Mouse (Mus musculus) kidney, adult 9 months (tissue): ENCODE measurements around the gene Wdr46.
"Not testable (repeated sequence)": the region's sequence is repeated elsewhere in the genome, so short reads cannot be mapped to it uniquely, and the experiment has no call there.

ENCODE experiments used
- DNase-seq: peaks from one replicate; pipeline ENCODE4 v3.0.0; 2022

Wdr46 gene

DNA sequence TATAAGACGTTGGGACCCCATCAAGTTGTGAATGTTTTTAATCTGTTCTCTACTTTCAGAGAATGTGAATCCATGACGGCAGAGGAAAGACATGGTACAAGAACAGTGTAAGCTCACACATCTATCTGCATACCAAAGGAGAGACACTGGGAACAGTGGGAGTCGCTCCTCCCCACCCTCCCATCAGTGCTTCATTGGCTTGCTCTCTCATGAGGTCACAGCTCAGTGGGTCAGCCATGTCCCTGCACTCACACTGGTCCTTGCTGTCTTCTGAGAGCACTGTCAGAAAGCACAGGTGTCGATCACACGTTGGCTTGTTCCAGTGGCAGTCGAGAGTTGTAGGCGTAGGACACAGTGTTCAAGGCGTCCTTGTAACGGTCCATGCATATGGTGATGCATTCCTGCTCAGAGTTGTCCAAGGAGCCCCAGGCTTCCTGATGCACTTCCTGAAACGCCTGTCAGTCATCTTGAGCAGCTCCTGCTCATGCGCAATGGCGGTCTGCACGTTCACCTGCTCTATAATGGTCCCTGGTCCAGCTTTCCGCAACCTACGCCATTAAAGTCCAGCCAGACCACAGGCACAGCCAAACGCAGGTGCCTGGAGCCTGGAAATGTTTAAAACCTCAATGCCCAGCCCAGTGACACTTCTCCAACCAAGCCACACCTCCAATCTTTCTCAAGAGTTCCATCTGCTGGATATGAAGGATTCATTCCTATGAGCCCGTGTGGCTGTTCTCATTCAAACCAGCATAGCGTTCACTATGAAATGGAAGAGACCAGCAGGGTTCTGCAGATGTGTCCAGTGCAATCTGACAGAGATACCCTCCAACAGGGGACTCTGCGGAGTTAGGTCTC lies 39.9 kb downstream of the Wdr46 start:
- no peak for DNase-seq

DNA sequence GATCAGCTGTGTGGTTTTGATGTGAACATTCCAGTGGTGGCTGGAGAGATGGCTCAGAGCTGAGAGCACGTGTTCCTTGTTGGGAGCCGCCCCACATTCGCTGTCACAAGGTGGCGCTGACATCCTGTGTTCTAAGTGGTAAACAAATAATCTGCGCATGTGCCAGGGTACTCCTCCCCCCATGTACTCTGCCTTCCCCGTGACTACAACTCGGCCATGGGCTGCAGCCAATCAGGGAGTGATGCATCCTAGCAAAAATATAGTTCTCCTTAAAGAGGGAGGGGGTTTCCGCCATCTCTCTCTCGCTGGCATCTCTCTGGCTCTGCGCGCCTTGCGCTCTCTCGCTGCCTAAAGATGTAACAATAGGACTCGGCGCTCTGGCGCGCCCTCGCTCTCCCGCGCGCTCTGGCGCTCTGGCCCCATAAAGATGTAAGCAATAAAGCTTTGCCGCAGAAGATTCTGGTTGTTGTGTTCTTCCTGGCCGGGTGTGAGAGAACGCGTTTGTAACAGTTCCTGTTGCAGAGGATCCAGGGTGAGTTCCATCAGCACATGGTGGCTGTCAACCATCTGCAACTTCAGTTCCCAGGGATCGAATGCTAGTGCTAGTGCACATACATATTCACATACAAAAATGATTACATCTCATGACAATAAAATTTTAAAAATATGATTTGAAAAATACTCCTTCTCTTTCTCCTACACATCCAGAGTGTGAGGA lies 40.9 kb downstream of the Wdr46 start:
- DNase-seq: peak; percentile 97

DNA sequence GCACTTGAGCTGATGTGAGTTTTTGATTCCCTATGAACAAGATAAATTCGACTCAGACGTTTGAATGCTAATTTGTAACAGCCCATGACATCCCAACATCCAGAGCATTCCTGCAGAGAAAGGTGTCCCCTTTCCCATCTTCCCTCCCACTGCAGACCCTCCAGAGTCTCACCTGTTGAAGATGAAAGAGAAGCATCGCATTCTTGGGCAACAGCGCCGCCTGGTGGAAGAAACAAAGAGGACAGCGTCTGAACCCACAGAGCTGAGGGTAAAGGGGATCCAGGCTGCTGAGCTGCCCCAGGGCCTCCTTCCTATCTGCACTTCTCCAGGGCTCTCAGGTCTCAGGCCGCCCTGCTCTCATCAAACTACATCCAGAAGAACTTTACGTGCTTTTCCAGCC lies 41.7 kb downstream of the Wdr46 start:
- DNase-seq: peak; percentile 72

DNA sequence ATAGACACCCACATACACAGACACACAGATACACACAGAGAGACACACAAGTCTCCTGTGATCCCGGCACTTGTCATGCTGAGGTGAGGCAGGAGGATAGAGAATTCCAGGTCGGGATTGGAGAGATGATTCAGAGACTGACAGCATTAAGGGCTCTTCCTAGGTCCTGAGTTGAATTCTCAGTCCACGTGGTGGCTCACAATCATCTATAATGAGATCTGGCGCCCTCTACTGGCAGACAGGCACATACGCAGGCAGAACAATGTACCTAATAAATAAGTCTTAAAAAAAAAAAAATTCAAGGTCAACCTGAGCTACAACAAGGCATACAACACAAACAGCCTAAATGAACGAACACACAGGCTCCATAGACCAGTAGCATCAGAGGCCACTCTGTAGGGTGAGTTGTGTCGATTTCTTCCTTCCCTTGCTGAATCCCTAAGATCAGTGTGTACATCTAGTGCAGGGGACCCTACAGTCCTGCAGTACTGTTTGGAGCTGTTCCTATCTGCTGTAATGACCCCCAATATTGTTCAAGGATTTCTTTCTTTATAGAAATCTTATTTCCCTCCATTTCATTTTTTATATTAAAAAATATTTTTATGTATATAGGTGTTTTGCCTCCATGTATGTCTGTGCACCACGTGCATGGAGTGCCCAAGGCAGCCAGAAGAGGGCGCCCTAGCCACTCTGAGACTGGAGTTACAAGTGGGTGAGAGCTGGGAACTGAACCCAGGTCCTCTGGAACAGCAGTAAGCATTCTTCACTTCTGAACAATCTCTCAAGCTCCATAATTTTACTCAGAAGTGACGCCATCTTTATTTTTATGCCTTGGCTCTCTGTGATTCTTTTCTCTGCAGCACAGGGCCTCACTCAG lies 51.6 kb downstream of the Wdr46 start:
- peak; percentile 69 for DNase-seq

DNA sequence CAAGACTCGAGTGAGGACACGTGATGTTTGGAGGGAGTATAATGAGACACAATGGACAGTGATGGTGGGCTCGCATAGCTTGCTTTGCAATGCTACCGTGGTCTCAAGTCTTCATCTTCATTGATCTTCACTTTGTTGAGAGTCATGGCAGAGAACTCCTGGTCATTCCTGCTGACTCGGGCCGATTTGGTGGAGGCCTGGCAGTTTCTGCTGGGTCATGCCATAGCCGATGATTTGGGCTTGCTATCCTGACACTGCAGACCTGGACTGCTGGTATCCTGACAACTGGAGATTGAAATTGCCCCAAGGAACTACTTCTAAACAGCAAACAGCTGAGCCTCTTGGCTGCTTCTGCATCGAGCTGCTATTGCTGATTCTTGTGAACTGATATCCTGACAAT lies 54.5 kb downstream of the Wdr46 start:
- no peak for DNase-seq

DNA sequence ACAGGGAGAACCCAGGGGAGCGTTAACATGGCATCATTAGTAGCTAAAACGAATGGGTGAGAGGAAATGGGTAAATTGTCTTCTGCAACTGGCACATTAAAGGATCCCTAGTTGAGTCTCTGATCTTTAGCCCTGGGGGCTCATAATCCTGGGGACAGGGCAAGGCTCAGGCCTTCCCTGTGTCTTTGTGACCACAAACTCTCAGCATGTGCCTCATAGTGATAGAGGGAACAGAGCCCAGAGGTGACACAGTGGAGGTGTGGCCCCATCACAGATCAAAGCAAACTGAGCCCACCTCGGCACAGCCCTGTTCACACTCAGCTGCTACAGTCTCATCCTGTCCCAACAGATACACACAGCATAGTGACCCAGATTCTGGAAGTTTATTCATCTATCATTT lies 55.2 kb downstream of the Wdr46 start:
- DNase-seq: no peak

DNA sequence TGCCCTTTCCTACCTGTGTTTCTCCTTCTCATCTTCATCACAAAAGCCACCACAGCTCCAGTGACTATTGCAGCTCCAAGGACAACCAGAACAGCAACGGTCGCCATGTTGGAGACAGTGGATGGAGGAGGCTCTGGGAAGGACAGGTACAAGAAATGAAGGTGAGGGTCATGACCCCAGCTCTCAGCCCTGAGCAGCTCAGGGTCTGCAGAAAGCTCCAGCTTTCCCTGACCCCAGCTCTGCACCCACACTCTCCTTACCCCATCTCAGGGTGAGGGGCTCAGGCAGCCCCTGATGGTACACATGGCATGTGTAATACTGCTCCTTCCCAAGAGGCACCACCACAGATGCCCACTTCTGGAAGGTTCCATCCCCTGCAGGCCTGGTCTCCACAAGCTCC lies 56.6 kb downstream of the Wdr46 start:
- DNase-seq: not testable (repeated sequence)

DNA sequence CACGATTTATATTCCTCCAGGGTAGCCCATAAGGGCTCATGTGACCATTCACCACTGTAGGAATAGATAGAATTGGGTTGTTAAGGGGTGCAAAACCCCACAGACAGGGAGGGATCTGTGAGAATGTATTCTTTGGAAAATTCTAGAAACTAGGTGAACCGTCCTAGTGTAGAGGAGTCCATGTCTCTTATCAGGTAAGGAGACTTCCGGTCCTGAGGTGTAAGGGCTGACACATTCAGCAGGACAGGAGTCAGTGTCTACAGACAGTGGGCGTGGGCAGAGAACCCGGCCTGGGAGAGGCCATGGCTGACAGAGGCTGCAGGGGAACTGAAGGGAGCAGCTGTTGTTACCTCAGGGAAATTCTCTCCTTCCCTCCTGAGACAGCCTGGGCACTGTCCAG lies 58.2 kb downstream of the Wdr46 start:
- DNase-seq: not testable (repeated sequence)
